Mouse (Mus musculus) cerebellum, adult 8-10 months (tissue): Measurements from ENCODE around the gene Arhgef28.

ENCODE experiments used
- DNase-seq: peaks from one replicate; pipeline ENCODE4 v3.0.0; 2022

The Arhgef28 gene

GRCm38 (mm10) chr13:98008588-98008987 lies 197.7 kb downstream of the Arhgef28 start:
- no peak for DNase-seq

GRCm38 (mm10) chr13:98005611-98006218 lies 200.5 kb downstream of the Arhgef28 start:
- no peak for DNase-seq

GRCm38 (mm10) chr13:98004647-98005414 lies 201.4 kb downstream of the Arhgef28 start:
- no peak for DNase-seq

- DNase-seq, result no peak
These were observed 202.5 kb downstream of the Arhgef28 start for GRCm38 (mm10) chr13:98003690-98004089.

GRCm38 (mm10) chr13:98002598-98002997 lies 203.6 kb downstream of the Arhgef28 start:
- DNase-seq, result no peak

GRCm38 (mm10) chr13:98002121-98002520 lies 204.1 kb downstream of the Arhgef28 start:
- DNase-seq, result no peak

- no peak for DNase-seq
These were observed 204.5 kb downstream of the Arhgef28 start for GRCm38 (mm10) chr13:98001719-98002118.

- DNase-seq, result no peak
These were observed 205.4 kb downstream of the Arhgef28 start for GRCm38 (mm10) chr13:98000841-98001240.

- DNase-seq, result no peak
These were observed 207.1 kb downstream of the Arhgef28 start for GRCm38 (mm10) chr13:97999130-97999529.

- no peak for DNase-seq
These were observed 207.7 kb downstream of the Arhgef28 start for GRCm38 (mm10) chr13:97998570-97998969.

- no peak for DNase-seq
These were observed 215.3 kb downstream of the Arhgef28 start for GRCm38 (mm10) chr13:97990939-97991338.

GRCm38 (mm10) chr13:97988796-97989195 lies 217.4 kb downstream of the Arhgef28 start:
- no peak for DNase-seq

GRCm38 (mm10) chr13:97986691-97987090 lies 219.5 kb downstream of the Arhgef28 start:
- DNase-seq, result no peak

- DNase-seq, result no peak
These were observed 229.1 kb downstream of the Arhgef28 start for GRCm38 (mm10) chr13:97977104-97977503.

GRCm38 (mm10) chr13:97976642-97977041 lies 229.6 kb downstream of the Arhgef28 start:
- no peak for DNase-seq

GRCm38 (mm10) chr13:97974532-97975194 lies 231.6 kb downstream of the Arhgef28 start:
- DNase-seq, result no peak

GRCm38 (mm10) chr13:97973915-97974314 lies 232.3 kb downstream of the Arhgef28 start:
- DNase-seq, result no peak

- DNase-seq, result no peak
These were observed 240.2 kb downstream of the Arhgef28 start for GRCm38 (mm10) chr13:97966077-97966476.

GRCm38 (mm10) chr13:97964892-97965424 lies 241.3 kb downstream of the Arhgef28 start:
- DNase-seq, result no peak

- DNase-seq, result no peak
These were observed 246.1 kb downstream of the Arhgef28 start for GRCm38 (mm10) chr13:97960142-97960541.

- no peak for DNase-seq
These were observed 246.8 kb downstream of the Arhgef28 start for GRCm38 (mm10) chr13:97959394-97959888.

- DNase-seq, result no peak
These were observed 250.5 kb downstream of the Arhgef28 start for GRCm38 (mm10) chr13:97955759-97956158.

- no peak for DNase-seq
These were observed 251.2 kb downstream of the Arhgef28 start for GRCm38 (mm10) chr13:97954956-97955496.
